Mouse (Mus musculus) intestine, embryonic 15.5 days (tissue): ENCODE results near the gene Gatm. TPM values are rescaled to one million over a fixed set of nuclear protein-coding genes. Genes with fewer than 3 reads are reported as not detected.
A peak's percentile ranks its signal among the peaks of the same experiment; 100 is the strongest.

Source experiments
- ATAC-seq: fragments of 200-750 bp; cut with Nextera tagmentation; 2 replicates; pipeline ENCODE4 v1.8.0; 2017; ENCODE audit warnings: moderate TSS enrichment, moderate library complexity
- H3K27ac ChIP-seq: fragments of 300-500 bp; sonication (generic); 2 replicates; pipeline ENCODE4 v1.5.1; 2015; ENCODE audit warnings: mild to moderate bottlenecking, inconsistent platforms
- H3K27me3 ChIP-seq: fragments of 300-500 bp; sonication (generic); replicated peaks from 2 replicates; pipeline ENCODE4 v1.6.1; 2015; ENCODE audit warnings: inconsistent platforms
- H3K36me3 ChIP-seq: fragments of 300-500 bp; sonication (generic); 2 replicates; pipeline ENCODE4 v1.6.1; 2015; ENCODE audit warnings: inconsistent platforms
- H3K4me1 ChIP-seq: fragments of 300-500 bp; sonication (generic); replicated peaks from 2 replicates; pipeline ENCODE4 v1.6.1; 2015; ENCODE audit warnings: inconsistent platforms
- H3K4me2 ChIP-seq: fragments of 300-500 bp; sonication (generic); replicated peaks from 2 replicates; pipeline ENCODE4 v1.6.1; 2015; ENCODE audit warnings: mild to moderate bottlenecking, inconsistent platforms
- H3K4me3 ChIP-seq: fragments of 300-500 bp; sonication (generic); replicated peaks from 2 replicates; pipeline ENCODE4 v1.5.1; 2015; ENCODE audit warnings: inconsistent platforms
- H3K9ac ChIP-seq: fragments of 300-500 bp; sonication (generic); 2 replicates; pipeline ENCODE4 v1.6.1; 2015; ENCODE audit warnings: inconsistent platforms
- H3K9me3 ChIP-seq: fragments of 300-500 bp; sonication (generic); 2 replicates; pipeline ENCODE4 v1.6.1; 2016; ENCODE audit warnings: inconsistent platforms
- WGBS: fragments of 180-500 bp; shearing (Covaris S2); methylation state at CpG from one replicate; pipeline ENCODE4 v1.1.7; 2015; 5-methylcytosine and 5-hydroxymethylcytosine counted together
- microRNA counts: library from miRNA; unstranded; fragments of <30 nt; microRNA quantifications from one replicate; lab custom pipeline; 2016
- polyA plus RNA-seq: library from polyadenylated mRNA; unstranded; fragments of >200 nt; fragmentation: Nextera tagmentation; extraction: Ambion mirVana; gene quantifications from 2 replicates; pipeline ENCODE4 v1.2.1, GENCODE M21; 2015

The Gatm gene
- polyA plus RNA-seq, 1 experiment from 2014 or later: 18.9 TPM

DNA sequence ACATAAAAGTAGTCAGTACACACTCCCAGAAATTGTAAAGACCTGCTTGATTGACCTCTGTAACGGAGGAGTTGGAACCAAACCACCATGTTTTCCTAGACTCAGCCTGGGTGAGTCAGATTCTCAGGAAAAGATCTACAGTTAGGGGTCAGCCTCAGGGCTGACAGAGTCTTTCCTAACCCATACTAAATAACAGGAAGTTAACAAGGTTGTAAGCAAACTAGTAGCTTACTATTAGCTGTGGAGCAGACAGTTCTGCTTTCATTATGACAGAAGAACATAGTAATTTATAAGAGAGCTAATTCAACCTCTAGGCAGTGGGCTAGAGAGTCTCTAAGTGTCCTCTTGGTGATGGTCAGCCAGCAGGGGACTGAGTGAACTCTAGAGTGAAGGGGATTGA, 38.7 kb downstream of the Gatm start:
- ATAC-seq: no peak
- H3K4me2 ChIP-seq: no peak overlapping the region
- H3K36me3 ChIP-seq: no peaks in the 10 kb centered on the region
- H3K27ac ChIP-seq: no peak overlapping the region
- H3K4me3 ChIP-seq: no peak overlapping the region
- no peak overlapping the region for H3K9ac ChIP-seq
- H3K9me3 ChIP-seq: no peaks in the 10 kb centered on the region
- H3K27me3 ChIP-seq: no peaks in the 10 kb centered on the region
- WGBS: 80% methylated on average over 1 of the region's 1 CpGs
- H3K4me1 ChIP-seq: peaks cover 7% of the 10 kb centered on the region; the same call in 1 of the 2 replicates

DNA sequence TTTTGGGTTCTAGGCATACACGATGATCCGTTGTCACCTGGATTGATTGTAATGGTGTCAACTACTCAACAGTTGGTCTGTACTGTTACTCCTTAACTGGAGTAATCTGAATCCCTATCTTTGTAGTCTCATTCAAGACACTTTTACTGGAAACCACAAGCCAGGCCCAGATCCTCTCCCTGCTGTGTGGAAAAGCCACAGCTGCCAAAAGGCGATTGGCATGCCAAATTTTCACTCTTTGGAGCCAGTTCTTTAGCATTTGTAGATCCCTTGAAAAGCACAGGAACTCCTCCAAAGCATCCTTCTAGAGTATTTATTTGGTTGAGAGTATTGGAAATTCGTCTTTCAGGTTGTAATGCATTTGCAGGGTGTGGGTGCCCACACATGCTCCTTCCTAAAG, 39.8 kb downstream of the Gatm start:
- Histone ChIP-seq H3K27ac (no peak overlapping the region), H3K4me3 (no peak overlapping the region), H3K9ac (no peak overlapping the region), H3K9me3 (no peaks in the 10 kb centered on the region), H3K4me2 (no peak overlapping the region), H3K27me3 (no peaks in the 10 kb centered on the region), H3K4me1 (peaks cover 5% of the 10 kb centered on the region; the same call in 1 of the 2 replicates), H3K36me3 (no peaks in the 10 kb centered on the region)
- ATAC-seq: no peak
- 82% methylated on average over 4 of the region's 4 CpGs for WGBS

DNA sequence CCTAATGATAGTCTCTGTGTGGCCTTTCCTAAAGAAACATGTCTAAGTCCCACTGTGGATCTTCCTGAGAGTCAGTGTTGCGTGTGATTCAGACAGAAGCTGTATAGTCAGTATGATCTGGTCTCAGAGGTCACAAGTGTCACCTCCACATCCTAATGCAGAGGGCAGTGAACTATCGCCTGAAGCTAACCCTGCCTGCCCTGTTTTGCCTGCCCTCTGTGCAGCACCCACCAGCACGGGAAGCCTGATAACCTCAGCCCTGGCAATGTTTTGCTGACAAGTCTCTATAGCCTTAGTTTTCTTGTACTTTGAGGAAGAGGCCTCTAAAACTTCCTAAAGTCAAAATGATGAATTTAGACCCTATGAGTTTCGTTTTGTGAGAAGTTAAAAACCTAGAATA, 40.7 kb downstream of the Gatm start:
- no peaks in the 10 kb centered on the region for H3K9me3 ChIP-seq
- H3K9ac ChIP-seq: no peak overlapping the region
- H3K4me1 ChIP-seq: peaks cover 1% of the 10 kb centered on the region; the same call in 1 of the 2 replicates
- no peak for ATAC-seq
- no peaks in the 10 kb centered on the region for H3K27me3 ChIP-seq
- no peak overlapping the region for H3K27ac ChIP-seq
- 78% methylated on average over 4 of the region's 4 CpGs for WGBS
- no peaks in the 10 kb centered on the region for H3K36me3 ChIP-seq
- H3K4me2 ChIP-seq: no peak overlapping the region
- H3K4me3 ChIP-seq: no peak overlapping the region

DNA sequence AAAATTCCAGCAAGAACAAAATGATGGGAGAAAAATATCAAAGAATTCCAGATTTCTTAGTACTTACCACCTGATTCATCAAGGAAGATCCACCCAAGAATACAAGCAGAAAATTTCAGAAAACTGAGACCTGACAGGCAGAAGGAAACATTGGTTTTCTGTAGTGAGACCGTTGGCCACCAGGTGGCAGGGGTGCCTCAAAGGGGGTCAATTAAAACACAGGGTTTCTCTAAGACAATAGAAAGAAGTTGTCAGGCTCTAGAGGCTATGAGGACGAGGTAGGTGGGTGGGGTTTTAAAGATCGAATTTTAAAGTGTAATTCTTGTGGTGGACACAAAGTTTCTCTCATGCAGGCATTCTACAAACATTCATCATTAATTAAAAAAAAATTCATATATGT, 41.7 kb downstream of the Gatm start:
- H3K36me3 ChIP-seq: no peaks in the 10 kb centered on the region
- H3K9ac ChIP-seq: no peak overlapping the region
- 6% methylated on average over 3 of the region's 3 CpGs for WGBS
- H3K27me3 ChIP-seq: no peaks in the 10 kb centered on the region
- H3K27ac ChIP-seq: no peak overlapping the region
- no peak overlapping the region for H3K4me2 ChIP-seq
- H3K4me1 ChIP-seq: no peaks in the 10 kb centered on the region
- no peak for ATAC-seq
- no peak overlapping the region for H3K4me3 ChIP-seq
- no peaks in the 10 kb centered on the region for H3K9me3 ChIP-seq

DNA sequence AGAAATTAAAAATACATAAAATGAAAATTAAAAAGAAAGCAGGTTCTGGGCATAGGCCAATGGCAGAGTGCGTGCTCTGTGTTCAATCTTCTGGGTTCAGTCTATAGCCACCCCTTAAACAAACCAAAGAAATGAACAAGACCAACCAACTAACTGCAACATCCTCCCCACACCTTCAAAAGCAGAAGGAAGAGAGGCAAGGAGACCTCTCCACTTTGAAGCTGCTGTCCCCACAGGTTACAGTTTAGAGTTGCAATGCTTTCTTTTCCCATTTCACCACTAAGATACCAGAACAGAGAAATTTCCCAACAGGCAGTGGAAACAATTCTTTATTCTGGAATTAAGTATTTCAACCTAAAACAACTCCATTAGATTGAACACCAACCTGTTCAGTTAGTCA, 48.9 kb downstream of the Gatm start:
- no peak overlapping the region for H3K27ac ChIP-seq
- no peaks in the 10 kb centered on the region for H3K9me3 ChIP-seq
- no peaks in the 10 kb centered on the region for H3K36me3 ChIP-seq
- no peak overlapping the region for H3K4me3 ChIP-seq
- H3K4me2 ChIP-seq: no peak overlapping the region
- WGBS: 94% methylated on average over 1 of the region's 1 CpGs
- no peaks in the 10 kb centered on the region for H3K27me3 ChIP-seq
- no peak overlapping the region for H3K9ac ChIP-seq
- ATAC-seq: no peak
- H3K4me1 ChIP-seq: no peaks in the 10 kb centered on the region

DNA sequence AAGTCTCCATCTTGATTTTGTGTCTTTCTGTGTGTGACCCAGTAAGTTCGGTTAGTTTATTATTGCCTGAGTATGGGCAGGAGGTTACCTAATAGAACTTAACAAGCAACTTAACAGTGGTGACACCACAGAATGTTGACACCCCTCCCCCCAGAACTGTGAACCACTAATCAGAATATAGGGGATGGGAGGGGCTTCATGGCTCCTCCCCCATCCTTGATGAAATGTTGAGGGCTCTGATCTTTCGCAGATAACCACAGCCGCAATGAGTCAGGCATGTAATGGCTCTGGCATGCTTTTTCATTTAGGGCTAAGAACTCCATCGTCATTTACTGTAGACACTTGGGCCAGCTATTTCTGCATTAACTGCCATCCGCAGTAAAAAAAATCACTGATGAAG, 49.9 kb downstream of the Gatm start:
- Histone ChIP-seq H3K4me3 (no peak overlapping the region), H3K9ac (no peak overlapping the region), H3K4me1 (no peaks in the 10 kb centered on the region), H3K27ac (no peak overlapping the region), H3K9me3 (no peaks in the 10 kb centered on the region), H3K4me2 (no peak overlapping the region), H3K36me3 (no peaks in the 10 kb centered on the region), H3K27me3 (no peaks in the 10 kb centered on the region)
- ATAC-seq: no peak
- 91% methylated on average over 5 of the region's 5 CpGs for WGBS

DNA sequence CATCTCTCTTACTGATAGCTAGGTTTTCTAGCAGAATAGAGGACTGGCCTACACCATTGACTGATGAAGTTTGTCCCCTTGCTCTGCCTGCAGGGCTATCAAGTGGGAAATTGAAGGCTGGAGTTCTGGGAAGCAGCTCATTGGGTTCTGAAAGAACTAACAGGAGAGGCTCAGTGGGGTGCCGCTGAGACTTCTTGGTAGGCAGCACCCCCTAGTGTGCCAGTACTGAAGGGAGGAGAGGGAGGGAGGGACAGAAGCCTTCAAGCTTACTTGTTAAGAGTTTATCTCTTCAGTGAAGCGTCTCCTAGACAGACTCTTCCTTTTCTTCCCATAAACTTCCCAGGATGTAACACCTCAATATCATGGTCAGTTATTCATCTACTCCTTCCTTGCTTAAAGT, 52.8 kb downstream of the Gatm start:
- Histone ChIP-seq H3K9me3 (no peaks in the 10 kb centered on the region), H3K27ac (no peak overlapping the region), H3K4me1 (no peaks in the 10 kb centered on the region), H3K4me3 (no peak overlapping the region), H3K4me2 (no peak overlapping the region), H3K36me3 (no peaks in the 10 kb centered on the region), H3K9ac (no peak overlapping the region), H3K27me3 (no peaks in the 10 kb centered on the region)
- WGBS: 30% methylated on average over 2 of the region's 2 CpGs
- ATAC-seq: 0 out of 2 replicates have a peak, but pooled peaks have one; percentile 49

MicroRNAs encoded within 50 kb of the gene (microRNA counts, 519-probe panel; counts per million panel counts)
- microRNA mmu-miR-147 (lab: Ali Mortazavi, UCI): 97.1 counts per million, percentile 29 among the panel's probes with 10 or more counts

Other genes starting within 250 kb of the Gatm start
- gene Shf, start 242.1 kb downstream of the Gatm start, polyA plus RNA-seq: 2.7 and 3.6 TPM in 2 replicates
- gene Slc28a2, start 184.8 kb downstream of the Gatm start, polyA plus RNA-seq: 63.2 and 66.0 TPM in 2 replicates
- 0.36 and 0.40 TPM in 2 replicates for gene Gm14085, start 126.4 kb downstream of the Gatm start, polyA plus RNA-seq
- gene AA467197, start 25.7 kb upstream of the Gatm start, polyA plus RNA-seq: 7.1 and 7.3 TPM in 2 replicates
- gene Slc30a4, start 91.4 kb upstream of the Gatm start, polyA plus RNA-seq: 10.2 and 10.8 TPM in 2 replicates
- gene Bloc1s6, start 127.2 kb upstream of the Gatm start, polyA plus RNA-seq: 46.8 and 46.9 TPM in 2 replicates
- 25.7 and 27.3 TPM in 2 replicates for gene Sqor, start 153.9 kb upstream of the Gatm start, polyA plus RNA-seq